Mouse (Mus musculus): ENCODE data around the gene Gm5148.

Gene Gm5148

DNA sequence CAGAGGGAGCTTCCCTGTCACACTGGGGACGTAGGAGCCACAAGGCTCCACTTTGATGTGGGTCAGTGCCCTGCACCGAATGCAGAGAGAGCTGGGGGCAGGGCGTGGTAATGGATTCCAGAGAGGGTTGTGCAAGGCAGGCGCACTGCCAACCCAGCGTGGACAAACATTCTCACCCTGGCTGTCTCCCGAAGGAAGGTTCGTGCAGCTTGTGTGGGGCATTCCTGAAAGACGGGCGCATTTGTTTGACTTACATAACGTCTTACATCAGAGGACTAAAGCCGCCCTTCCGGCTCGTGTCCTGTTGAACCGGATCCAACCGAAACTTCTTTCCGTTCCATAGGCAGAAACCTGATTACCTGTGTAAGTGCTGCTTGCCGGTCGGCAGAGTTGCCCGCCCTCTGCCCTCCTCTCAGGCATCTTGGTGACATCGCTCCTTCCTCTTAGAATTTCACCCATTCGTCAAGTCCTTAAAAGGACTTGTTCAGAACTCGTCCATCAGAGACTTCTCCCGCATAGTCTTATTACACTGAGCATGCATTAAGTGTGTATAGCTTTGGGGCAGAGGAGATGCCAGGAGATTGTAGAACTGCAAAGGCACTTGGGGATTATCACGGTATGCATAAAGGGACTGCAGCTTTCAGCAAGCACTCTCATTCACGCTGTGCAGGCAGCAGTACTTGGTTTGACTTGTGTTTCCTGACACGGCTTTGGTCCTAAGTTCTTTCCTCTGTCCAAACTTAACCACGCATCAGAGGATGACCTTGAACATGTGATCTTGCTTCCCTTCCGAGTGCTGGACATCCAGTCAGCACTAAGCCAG lies 36.9 kb downstream of the Gm5148 start:
- no peak for DNase-seq (ENCODE audit: low spot score)

DNA sequence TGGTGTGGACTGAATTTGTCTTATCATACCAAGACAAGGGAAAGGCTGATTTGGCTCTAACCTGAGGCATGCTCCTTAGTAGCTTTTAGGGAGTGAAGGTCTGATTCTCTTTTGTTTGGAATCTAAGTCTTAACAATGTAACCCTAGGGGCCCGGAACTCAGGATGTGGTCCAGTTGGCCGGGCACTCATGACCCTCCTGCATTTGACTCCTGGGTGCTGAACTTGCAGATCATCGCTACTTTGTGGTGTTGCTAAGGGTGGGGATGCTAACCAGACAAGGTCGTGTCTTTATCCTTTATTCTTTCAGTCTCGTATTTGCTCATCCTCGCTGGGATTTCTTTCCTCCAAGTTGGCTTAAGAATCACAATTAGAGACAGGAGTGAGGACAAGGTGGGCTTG lies 37.5 kb downstream of the Gm5148 start:
- DNase-seq (ENCODE audit: low spot score) = no peak

DNA sequence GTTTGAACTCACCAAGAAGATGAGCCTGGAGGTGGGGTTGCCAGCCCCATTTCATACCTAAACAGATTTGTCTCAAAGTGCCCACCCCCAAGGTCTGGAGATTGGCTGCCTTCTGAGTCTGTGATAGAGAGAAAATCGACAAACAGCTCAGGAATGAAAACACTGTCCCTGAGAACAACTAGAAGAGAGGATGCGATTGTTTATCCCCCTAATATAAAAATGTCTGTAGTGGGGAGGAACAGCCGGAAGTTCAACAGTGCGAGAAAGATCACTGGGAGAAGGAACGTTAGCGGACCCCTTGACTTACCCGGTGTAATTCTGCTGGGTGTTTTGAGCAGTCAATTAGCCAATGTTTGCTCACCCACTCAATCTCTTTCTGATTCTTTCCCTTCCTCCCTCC lies 38.1 kb downstream of the Gm5148 start:
- DNase-seq (ENCODE audit: low spot score) = no peak

GRCm38 (mm10) chr3:37676291-37676690 lies 48.0 kb downstream of the Gm5148 start:
- no peak for DNase-seq (ENCODE audit: low spot score)

GRCm38 (mm10) chr3:37675056-37675525 lies 49.2 kb downstream of the Gm5148 start:
- no peak for DNase-seq (ENCODE audit: low spot score)

- no peak for DNase-seq (ENCODE audit: low spot score)
Measured at GRCm38 (mm10) chr3:37673513-37674261, 50.6 kb downstream of the Gm5148 start.

DNA sequence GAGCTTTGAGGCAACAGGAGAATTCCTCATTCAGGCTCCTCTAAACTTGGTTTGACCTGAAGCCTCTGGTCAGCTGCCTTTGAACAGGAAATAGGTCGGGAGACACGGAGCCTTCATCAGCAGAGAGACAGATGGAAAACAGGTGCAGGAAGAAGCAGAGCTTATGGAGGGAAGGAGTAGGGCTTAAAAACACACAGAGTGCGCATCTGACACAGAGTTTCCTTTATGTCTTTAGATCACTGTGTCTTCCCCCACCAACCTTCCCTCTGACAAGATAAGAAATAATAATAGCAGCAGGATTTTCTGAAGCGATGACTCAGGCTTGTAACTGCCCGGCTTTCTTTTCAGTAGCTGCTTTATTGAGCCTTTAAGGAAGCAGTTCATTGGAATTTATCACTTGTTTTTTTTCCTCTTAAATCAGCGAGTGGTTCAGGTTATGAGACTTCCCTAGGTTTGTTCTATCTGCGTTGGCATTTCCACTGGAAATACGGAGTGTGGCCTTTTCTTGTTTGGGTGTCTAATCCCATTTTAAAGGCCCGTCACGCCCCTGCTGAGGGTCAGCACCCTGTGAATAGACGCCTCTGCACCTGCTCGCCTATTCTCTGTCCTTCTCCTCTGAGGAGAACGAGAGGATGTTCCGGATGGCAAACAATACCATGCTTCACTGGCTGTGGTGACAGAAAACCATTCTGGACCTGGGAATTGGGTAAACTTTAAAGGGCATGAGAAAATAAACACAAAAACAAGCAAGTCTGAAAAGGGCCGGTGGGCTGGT lies 51.8 kb downstream of the Gm5148 start:
- no peak for DNase-seq (ENCODE audit: low spot score)

- DNase-seq (ENCODE audit: low spot score) = no peak
Measured at GRCm38 (mm10) chr3:37669100-37669499, 55.2 kb downstream of the Gm5148 start.

DNA sequence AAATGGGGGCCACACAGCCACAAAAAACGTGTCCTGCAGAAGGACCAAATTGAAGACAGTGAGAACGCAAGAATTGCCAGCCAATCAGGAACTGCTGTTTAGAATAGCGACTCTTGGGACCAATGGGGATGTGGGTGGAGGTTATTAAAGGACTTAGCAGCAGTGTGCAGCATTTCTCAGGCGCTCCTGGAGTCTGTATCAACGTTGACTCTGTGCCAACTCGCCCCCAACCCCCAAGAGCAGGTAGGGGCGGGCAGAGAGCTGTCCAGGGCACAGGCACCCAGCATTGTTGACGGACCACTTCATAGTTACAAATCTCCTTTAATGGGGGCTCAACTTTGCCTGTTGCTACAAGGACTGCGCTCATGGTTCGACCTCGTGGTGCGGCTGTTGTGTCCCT lies 55.6 kb downstream of the Gm5148 start:
- no peak for DNase-seq (ENCODE audit: low spot score)

DNA sequence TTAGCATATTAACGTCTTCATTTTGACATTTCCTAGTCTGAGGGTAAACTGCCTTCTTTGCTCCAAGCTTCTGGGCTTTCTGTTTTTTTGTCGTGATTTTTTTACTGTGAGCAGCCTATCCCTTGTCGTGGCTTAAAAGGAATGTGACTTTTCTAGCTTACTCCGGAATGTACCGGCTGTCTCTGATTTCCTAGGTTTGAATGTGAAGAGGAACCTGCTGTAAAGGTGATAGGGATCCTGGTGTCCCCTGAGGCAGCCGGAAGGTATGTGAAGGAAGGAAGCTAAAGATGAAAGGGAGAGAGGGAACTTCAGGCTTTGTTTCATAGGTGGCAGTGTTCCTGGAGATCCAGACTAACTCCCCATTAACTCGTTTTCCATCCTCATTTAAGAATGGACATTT lies 56.6 kb downstream of the Gm5148 start:
- no peak for DNase-seq (ENCODE audit: low spot score)

DNA sequence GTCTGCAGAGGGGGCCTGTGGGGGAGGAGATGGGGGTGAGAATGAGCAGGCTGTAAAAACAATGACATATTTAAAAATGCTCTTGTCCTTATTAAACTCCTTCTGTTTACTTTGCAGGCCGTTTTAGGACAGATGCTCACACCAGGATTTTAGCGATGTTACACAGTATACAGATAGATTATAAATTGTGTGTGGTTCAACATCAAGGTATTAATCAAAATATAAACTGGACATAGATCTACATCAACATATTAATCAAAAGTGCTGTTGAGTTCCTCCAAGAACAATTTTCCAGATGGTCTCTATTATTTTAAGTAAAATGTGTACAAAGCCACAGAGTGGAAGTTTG lies 57.2 kb downstream of the Gm5148 start:
- no peak for DNase-seq (ENCODE audit: low spot score)

GRCm38 (mm10) chr3:37666291-37667118 lies 57.8 kb downstream of the Gm5148 start:
- no peak for DNase-seq (ENCODE audit: low spot score)
